Mouse (Mus musculus): ENCODE data around the gene Tet1. TPM values are rescaled to one million over a fixed set of nuclear protein-coding genes. Genes with fewer than 3 reads are reported as not detected.

Gene Tet1
- polyA plus RNA-seq, 1 experiment = 0.84 TPM

GRCm38 (mm10) chr10:62884517-62884916 is 24.3 kb downstream of the Tet1 start:
- TF ChIP-seq POLR2A (IDR thresholded peaks at IDR 0.05; ENCODE audit: low read depth, low read length) (no peak), CTCF (IDR thresholded peaks at IDR 0.05; ENCODE audit: extremely low read depth, insufficient read depth, insufficient read length, insufficient replicate concordance) (no peak)
- 73% methylated on average over 1 of the region's 1 CpGs for WGBS
- Histone ChIP-seq H3K27ac (ENCODE audit: insufficient read depth, low read length) (no peak overlapping the region), H3K36me3 (ENCODE audit: control insufficient read depth, insufficient read depth, low read length) (no peaks in the 10 kb centered on the region), H3K4me3 (ENCODE audit: extremely low read depth, insufficient read depth, insufficient read length) (no peak overlapping the region), H3K4me1 (ENCODE audit: control insufficient read depth, insufficient read depth, insufficient read length) (peaks cover 5% of the 10 kb centered on the region; the same call in 1 of the 2 replicates), H3K27me3 (ENCODE audit: control insufficient read depth, insufficient read depth, low read length) (peaks cover 11% of the 10 kb centered on the region)
- DNase-seq (ENCODE audit: low read depth in 1 of 2, low spot score in 2 of 2) = no peak

GRCm38 (mm10) chr10:62883933-62884372 is 24.8 kb downstream of the Tet1 start:
- H3K4me3 ChIP-seq (ENCODE audit: extremely low read depth, insufficient read depth, insufficient read length) = no peak overlapping the region
- WGBS = 21% methylated on average over 9 of the region's 9 CpGs

GRCm38 (mm10) chr10:62881211-62881610 is 27.6 kb downstream of the Tet1 start:
- DNase-seq (ENCODE audit: low read depth in 1 of 2, low spot score in 2 of 2) = no peak
- H3K27ac ChIP-seq (ENCODE audit: insufficient read depth, low read length) = no peak overlapping the region
- H3K4me1 ChIP-seq (ENCODE audit: control insufficient read depth, insufficient read depth, insufficient read length) = no peaks in the 10 kb centered on the region
- TF ChIP-seq CTCF (IDR thresholded peaks at IDR 0.05; ENCODE audit: extremely low read depth, insufficient read depth, insufficient read length, insufficient replicate concordance) (peak; percentile 14; the same call in 1 of the 2 replicates), POLR2A (IDR thresholded peaks at IDR 0.05; ENCODE audit: low read depth, low read length) (no peak)
- 37% methylated on average over 5 of the region's 5 CpGs for WGBS
- 0 out of 2 replicates have a peak, but pooled peaks cover under 1% of the 10 kb centered on the region for H3K27me3 ChIP-seq (ENCODE audit: control insufficient read depth, insufficient read depth, low read length)
- H3K36me3 ChIP-seq (ENCODE audit: control insufficient read depth, insufficient read depth, low read length) = no peaks in the 10 kb centered on the region
- H3K4me3 ChIP-seq (ENCODE audit: extremely low read depth, insufficient read depth, insufficient read length) = no peak overlapping the region

More at GRCm38 (mm10) chr10:62883933-62884372, 24.8 kb downstream of the Tet1 start:
- H3K36me3 ChIP-seq (ENCODE audit: control insufficient read depth, insufficient read depth, low read length) = no peaks in the 10 kb centered on the region
- no peak overlapping the region for H3K27ac ChIP-seq (ENCODE audit: insufficient read depth, low read length)
- peaks cover 11% of the 10 kb centered on the region for H3K27me3 ChIP-seq (ENCODE audit: control insufficient read depth, insufficient read depth, low read length)
- DNase-seq (ENCODE audit: low read depth in 1 of 2, low spot score in 2 of 2) = no peak
- peaks cover 5% of the 10 kb centered on the region; the same call in 1 of the 2 replicates for H3K4me1 ChIP-seq (ENCODE audit: control insufficient read depth, insufficient read depth, insufficient read length)
- TF ChIP-seq CTCF (IDR thresholded peaks at IDR 0.05; ENCODE audit: extremely low read depth, insufficient read depth, insufficient read length, insufficient replicate concordance) = no peak
- TF ChIP-seq POLR2A (IDR thresholded peaks at IDR 0.05; ENCODE audit: low read depth, low read length) = no peak

- TF ChIP-seq CTCF (IDR thresholded peaks at IDR 0.05; ENCODE audit: extremely low read depth, insufficient read depth, insufficient read length, insufficient replicate concordance) (no peak), POLR2A (IDR thresholded peaks at IDR 0.05; ENCODE audit: low read depth, low read length) (no peak)
- 89% methylated on average over 13 of the region's 13 CpGs for WGBS
- no peaks in the 10 kb centered on the region for H3K36me3 ChIP-seq (ENCODE audit: control insufficient read depth, insufficient read depth, low read length)
These were observed 30.7 kb downstream of the Tet1 start for GRCm38 (mm10) chr10:62878056-62878455.

GRCm38 (mm10) chr10:62875565-62875964 is 33.2 kb downstream of the Tet1 start:
- Histone ChIP-seq H3K4me3 (ENCODE audit: extremely low read depth, insufficient read depth, insufficient read length) (no peak overlapping the region), H3K4me1 (ENCODE audit: control insufficient read depth, insufficient read depth, insufficient read length) (no peaks in the 10 kb centered on the region), H3K27ac (ENCODE audit: insufficient read depth, low read length) (no peak overlapping the region), H3K36me3 (ENCODE audit: control insufficient read depth, insufficient read depth, low read length) (no peaks in the 10 kb centered on the region), H3K27me3 (ENCODE audit: control insufficient read depth, insufficient read depth, low read length) (no peaks in the 10 kb centered on the region)
- DNase-seq (ENCODE audit: low read depth in 1 of 2, low spot score in 2 of 2) = no peak
- 93% methylated on average over 4 of the region's 4 CpGs for WGBS
- no peak for TF ChIP-seq POLR2A (IDR thresholded peaks at IDR 0.05; ENCODE audit: low read depth, low read length)
- TF ChIP-seq CTCF (IDR thresholded peaks at IDR 0.05; ENCODE audit: extremely low read depth, insufficient read depth, insufficient read length, insufficient replicate concordance) = no peak

More at GRCm38 (mm10) chr10:62878056-62878455, 30.7 kb downstream of the Tet1 start:
- Histone ChIP-seq H3K27me3 (ENCODE audit: control insufficient read depth, insufficient read depth, low read length) (no peaks in the 10 kb centered on the region), H3K27ac (ENCODE audit: insufficient read depth, low read length) (no peak overlapping the region), H3K4me1 (ENCODE audit: control insufficient read depth, insufficient read depth, insufficient read length) (no peaks in the 10 kb centered on the region), H3K4me3 (ENCODE audit: extremely low read depth, insufficient read depth, insufficient read length) (no peak overlapping the region)
- DNase-seq (ENCODE audit: low read depth in 1 of 2, low spot score in 2 of 2) = no peak

- WGBS = 84% methylated on average over 4 of the region's 4 CpGs
- H3K4me3 ChIP-seq (ENCODE audit: extremely low read depth, insufficient read depth, insufficient read length) = no peak overlapping the region
- no peaks in the 10 kb centered on the region for H3K27me3 ChIP-seq (ENCODE audit: control insufficient read depth, insufficient read depth, low read length)
- H3K4me1 ChIP-seq (ENCODE audit: control insufficient read depth, insufficient read depth, insufficient read length) = no peaks in the 10 kb centered on the region
- no peak overlapping the region for H3K27ac ChIP-seq (ENCODE audit: insufficient read depth, low read length)
- no peak for TF ChIP-seq CTCF (IDR thresholded peaks at IDR 0.05; ENCODE audit: extremely low read depth, insufficient read depth, insufficient read length, insufficient replicate concordance)
- no peak for TF ChIP-seq POLR2A (IDR thresholded peaks at IDR 0.05; ENCODE audit: low read depth, low read length)
- DNase-seq (ENCODE audit: low read depth in 1 of 2, low spot score in 2 of 2) = no peak
- no peaks in the 10 kb centered on the region for H3K36me3 ChIP-seq (ENCODE audit: control insufficient read depth, insufficient read depth, low read length)
These were observed 34.0 kb downstream of the Tet1 start for GRCm38 (mm10) chr10:62874828-62875227.

GRCm38 (mm10) chr10:62866035-62866791 is 42.6 kb downstream of the Tet1 start:
- H3K27me3 ChIP-seq (ENCODE audit: control insufficient read depth, insufficient read depth, low read length) = no peaks in the 10 kb centered on the region
- H3K36me3 ChIP-seq (ENCODE audit: control insufficient read depth, insufficient read depth, low read length) = no peaks in the 10 kb centered on the region
- H3K4me1 ChIP-seq (ENCODE audit: control insufficient read depth, insufficient read depth, insufficient read length) = no peaks in the 10 kb centered on the region; the same call in 1 of the 2 replicates
- WGBS = 78% methylated on average over 11 of the region's 11 CpGs
- no peak for DNase-seq (ENCODE audit: low read depth in 1 of 2, low spot score in 2 of 2)
- H3K4me3 ChIP-seq (ENCODE audit: extremely low read depth, insufficient read depth, insufficient read length) = no peak overlapping the region
- TF ChIP-seq CTCF (IDR thresholded peaks at IDR 0.05; ENCODE audit: extremely low read depth, insufficient read depth, insufficient read length, insufficient replicate concordance) (no peak), POLR2A (IDR thresholded peaks at IDR 0.05; ENCODE audit: low read depth, low read length) (no peak)
- no peak overlapping the region for H3K27ac ChIP-seq (ENCODE audit: insufficient read depth, low read length)

All from spleen, adult 2 months (tissue).